Mouse (Mus musculus) gastrocnemius, postnatal 10 days (tissue): ENCODE measurements at regions not wholly inside any gene's neighbourhood (a gene's known extent, or its start where the extent isn't known, plus 50 kb on each side); places are given as distances from the start of the nearest gene placed in this dataset.
A peak's percentile ranks its signal among the peaks of the same experiment; 100 is the strongest.

Source experiments
- DNase-seq: peaks from one replicate; pipeline ENCODE4 v3.0.0; 2021; ENCODE audit warnings: mixed read lengths

GRCm38 (mm10) chr8:113581704-113582103, 53.7 kb upstream of the Mon1b start:
- no peak for DNase-seq

DNA sequence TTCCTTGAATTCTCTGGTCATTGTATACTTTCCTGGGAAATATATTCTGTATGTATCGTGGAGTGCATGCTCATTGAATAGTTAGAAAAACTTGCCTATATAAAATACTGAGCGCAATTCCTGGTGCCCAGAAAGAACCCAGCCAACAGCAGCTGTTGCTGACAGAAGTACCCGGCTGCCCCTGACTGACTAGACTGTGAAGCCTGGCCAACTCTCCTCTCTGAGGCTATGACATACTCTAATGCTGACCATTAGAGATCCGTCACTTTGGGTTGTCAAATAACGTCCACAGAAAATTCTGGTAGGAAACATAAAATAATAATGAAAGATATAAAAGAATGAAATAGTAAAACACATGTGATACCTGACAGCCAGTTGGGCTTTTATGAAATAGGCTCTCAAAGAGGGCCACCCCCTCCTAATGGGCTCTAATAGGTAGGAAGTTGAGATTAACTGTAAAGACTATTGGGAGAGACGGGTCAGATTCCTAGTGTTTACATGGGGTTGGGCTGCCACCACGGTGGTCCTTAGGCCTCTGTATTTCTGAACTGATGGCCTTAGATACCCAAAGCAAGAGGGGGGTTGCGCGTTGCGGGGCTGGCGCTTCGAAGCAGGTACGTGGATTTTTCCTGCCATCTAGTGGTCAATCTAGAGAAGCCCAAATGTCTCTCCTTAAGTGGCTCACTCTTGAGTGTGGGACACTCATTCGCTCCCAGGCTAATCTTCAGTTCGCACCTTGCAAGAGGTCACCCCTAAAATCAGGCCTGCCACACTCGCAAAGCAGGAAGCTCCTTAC, 53.0 kb upstream of the Mon1b start:
- peak; percentile 20 for DNase-seq

- no peak for DNase-seq
Measured at GRCm38 (mm10) chr8:113583801-113584200, 51.6 kb upstream of the Mon1b start.
